Mouse (Mus musculus) left cerebral cortex, adult 11 months (tissue): ENCODE measurements around the gene Mcoln3.
A peak's percentile ranks its signal among the peaks of the same experiment; 100 is the strongest.

Experiments used
- DNase-seq: peaks from one replicate; pipeline ENCODE4 v3.0.0; 2022; ENCODE audit warnings: low spot score

Gene Mcoln3

DNA sequence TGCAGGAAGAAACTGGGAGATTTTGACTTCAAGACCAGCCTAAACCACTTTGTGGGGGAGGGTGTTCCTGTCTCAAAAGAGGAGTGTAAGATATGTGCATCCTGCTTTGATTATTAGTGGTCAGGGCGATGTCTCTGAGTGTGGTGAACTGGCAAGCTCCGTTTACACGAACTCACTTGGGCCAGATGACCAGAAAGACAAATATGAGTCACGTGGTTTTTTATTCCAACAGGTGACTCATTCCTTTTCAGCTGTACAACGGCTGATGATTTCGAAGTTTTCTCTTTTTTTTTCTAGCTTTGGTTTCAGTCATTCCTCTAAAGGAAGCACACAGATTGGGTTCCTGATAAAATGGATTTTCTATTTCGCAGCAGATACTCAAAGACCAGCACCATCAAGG is 60.0 kb downstream of the Mcoln3 start:
- no peak for DNase-seq

DNA sequence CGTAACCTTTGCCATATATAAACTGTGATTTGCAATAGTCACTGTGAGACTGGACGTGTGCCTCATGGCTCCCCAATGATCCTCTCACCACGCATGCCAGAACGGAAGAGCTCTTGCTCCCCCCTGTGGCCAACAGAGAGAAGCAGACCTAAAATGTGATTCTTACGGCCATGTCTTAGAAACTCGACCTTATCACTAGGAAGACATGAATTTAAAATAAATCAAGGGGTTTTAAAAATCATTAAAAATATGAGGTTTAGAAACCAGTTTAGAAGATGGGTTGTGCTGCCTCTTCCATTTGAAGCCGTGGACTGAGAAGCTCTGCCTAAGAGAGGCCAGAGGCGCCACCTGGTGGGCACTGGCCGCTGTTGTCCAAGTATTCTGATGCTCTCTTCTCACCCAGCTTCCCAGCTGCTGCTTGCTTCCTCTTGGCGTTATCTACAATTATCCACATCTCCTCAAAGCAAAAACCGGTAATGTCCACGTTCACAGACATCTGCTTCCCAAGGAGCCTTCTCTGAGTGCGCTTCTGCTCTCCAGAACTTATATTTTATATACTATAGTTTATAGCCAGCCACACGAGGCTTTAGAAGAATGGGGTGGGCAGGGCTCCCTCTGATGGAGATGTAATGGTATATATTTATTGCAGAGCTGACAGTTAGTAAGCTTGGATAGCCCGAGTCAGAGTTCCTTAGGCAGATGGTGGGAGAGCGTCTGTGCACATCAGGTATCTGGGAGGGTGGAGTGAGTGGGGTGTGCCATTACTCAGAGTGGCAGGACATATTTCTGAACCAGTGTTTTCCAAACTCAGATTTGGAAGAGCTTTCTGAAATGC is 60.7 kb downstream of the Mcoln3 start:
- peak; percentile 64 for DNase-seq

DNA sequence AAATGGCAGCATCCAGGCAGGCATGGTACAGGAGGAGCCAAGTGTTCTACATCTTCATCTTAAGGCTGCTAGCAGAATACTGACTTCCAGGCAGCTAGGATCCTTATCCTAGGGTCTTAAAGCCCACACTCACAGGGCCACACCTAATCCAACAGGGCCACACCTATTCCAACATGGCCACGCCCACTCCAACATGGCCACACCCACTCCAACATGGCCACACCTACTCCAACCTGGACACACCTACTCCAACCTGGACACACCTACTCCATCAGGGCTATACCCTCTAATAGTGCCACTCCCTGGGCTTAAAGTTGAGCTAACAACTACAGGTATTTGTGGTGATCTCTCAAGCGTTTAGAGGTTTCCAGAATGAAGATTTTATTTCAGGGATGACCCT is 63.1 kb downstream of the Mcoln3 start:
- DNase-seq = no peak

GRCm38 (mm10) chr3:146180986-146181385 is 63.7 kb downstream of the Mcoln3 start:
- no peak for DNase-seq

- DNase-seq = peak; percentile 47
Measured at GRCm38 (mm10) chr3:146184992-146185657, 67.9 kb downstream of the Mcoln3 start.

- DNase-seq = no peak
Measured at GRCm38 (mm10) chr3:146186033-146186432, 68.8 kb downstream of the Mcoln3 start.

DNA sequence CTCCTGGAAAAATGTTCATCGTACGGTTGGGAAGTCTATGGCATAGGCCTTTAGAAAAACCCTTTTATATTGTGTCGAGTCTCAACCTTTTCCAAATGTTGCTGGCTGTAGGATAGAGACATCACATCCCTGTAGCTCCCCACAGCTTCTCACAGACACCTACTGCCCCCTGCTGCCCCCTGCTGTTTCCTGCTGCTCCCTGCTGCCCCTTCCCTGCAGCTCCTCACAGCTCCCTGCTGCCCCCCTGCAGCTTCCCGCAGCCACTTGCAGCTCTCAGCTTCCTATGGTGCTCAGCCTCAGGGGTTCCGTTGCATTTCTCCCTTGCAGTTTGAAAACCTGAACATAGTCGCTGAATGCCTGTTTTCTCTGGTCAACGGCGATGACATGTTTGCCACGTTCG is 72.7 kb downstream of the Mcoln3 start:
- no peak for DNase-seq
